Mouse (Mus musculus) heart, postnatal 0 days (tissue): ENCODE data around the gene Agbl1. TPM values are rescaled to one million over a fixed set of nuclear protein-coding genes. Genes with fewer than 3 reads are reported as not detected.

Source experiments
- ATAC-seq: fragments of 200-750 bp; cut with Nextera tagmentation; 2 replicates; pipeline ENCODE4 v1.8.0; 2017; ENCODE audit warnings: low read depth, moderate number of reproducible peaks, moderate library complexity; ENCODE audit not compliant: insufficient read depth
- DNase-seq: peaks from one replicate; pipeline ENCODE4 v3.0.0-alpha.2; 2016; ENCODE audit warnings: low spot score
- H3K27ac ChIP-seq: fragments of 300-500 bp; sonication (generic); 2 replicates; pipeline ENCODE4 v1.5.1; 2014; ENCODE audit warnings: low read depth, mild to moderate bottlenecking
- H3K27me3 ChIP-seq: fragments of 300-500 bp; sonication (generic); 2 replicates; pipeline ENCODE4 v1.6.1; 2014; ENCODE audit warnings: low read length, mixed read lengths; ENCODE audit not compliant: control insufficient read depth, insufficient read depth
- H3K36me3 ChIP-seq: fragments of 300-500 bp; sonication (generic); replicated peaks from 2 replicates; pipeline ENCODE4 v1.6.1; 2014; ENCODE audit warnings: low read length, mixed read lengths; ENCODE audit not compliant: control insufficient read depth, insufficient read depth
- H3K4me1 ChIP-seq: fragments of 300-500 bp; sonication (generic); 2 replicates; pipeline ENCODE4 v1.6.1; 2014; ENCODE audit warnings: antibody characterized with exemption; ENCODE audit not compliant: control insufficient read depth, insufficient read depth
- H3K4me2 ChIP-seq: fragments of 300-500 bp; sonication (generic); 2 replicates; pipeline ENCODE4 v1.6.1; 2014; ENCODE audit warnings: low read depth, mild to moderate bottlenecking, low read length, moderate library complexity
- H3K4me3 ChIP-seq: fragments of 300-500 bp; sonication (generic); 2 replicates; pipeline ENCODE4 v1.5.1; 2014; ENCODE audit warnings: low read depth, low read length
- H3K9ac ChIP-seq: fragments of 300-500 bp; sonication (generic); replicated peaks from 2 replicates; pipeline ENCODE4 v1.6.1; 2014; ENCODE audit warnings: low read depth, low read length, mixed read lengths
- H3K9me3 ChIP-seq: fragments of 300-500 bp; sonication (generic); replicated peaks from 2 replicates; pipeline ENCODE4 v1.6.1; 2016; ENCODE audit warnings: low read length; ENCODE audit not compliant: control insufficient read depth
- CTCF ChIP-seq: IDR thresholded peaks from 2 replicates; pipeline ENCODE4 v1.5.1; 2016; ENCODE audit warnings: antibody characterized with exemption, control low read depth, low read depth
- EP300 ChIP-seq: IDR thresholded peaks from 2 replicates; pipeline ENCODE4 v1.6.1; 2016; ENCODE audit warnings: antibody characterized with exemption, low read depth
- WGBS: fragments of 180-500 bp; shearing (Covaris S2); extraction: QIAGEN DNeasy Blood & Tissue Kit; methylation state at CpG from one replicate; pipeline ENCODE4 v1.1.7; 2014; 5-methylcytosine and 5-hydroxymethylcytosine counted together
- polyA plus RNA-seq: library from polyadenylated mRNA; unstranded; fragments of >200 nt; fragmentation: Nextera tagmentation; extraction: Ambion mirVana; gene quantifications from 2 replicates; pipeline ENCODE4 v1.2.1, GENCODE M21; 2015
- total RNA-seq: library from RNA; depleted of rRNA; stranded (reverse); fragments of >200 nt; gene quantifications from 2 replicates; pipeline ENCODE4 v1.2.3, GENCODE M21; 2014; ENCODE audit warnings: low replicate concordance

Gene Agbl1
- total and polyA plus RNA-seq, 2 experiments from 2014 or later: not detected

DNA sequence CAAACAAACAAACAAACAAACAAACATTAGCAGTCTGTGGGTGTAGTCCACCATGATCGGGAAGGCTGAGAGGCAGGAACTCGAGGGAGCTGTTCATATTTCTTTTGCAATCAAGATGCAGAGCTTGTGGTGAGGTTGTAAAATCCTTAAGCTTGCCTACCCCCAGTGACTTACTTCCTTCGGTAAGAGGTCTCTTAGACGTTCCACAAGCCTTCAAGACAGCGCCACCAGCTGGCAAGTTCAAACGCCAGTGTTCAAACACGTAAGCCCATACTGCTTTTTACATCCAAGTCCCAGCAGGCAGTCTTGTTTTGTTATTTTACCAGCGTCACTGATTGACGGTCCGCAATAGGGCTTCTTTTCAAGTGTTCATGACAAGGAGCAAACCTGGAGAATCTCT is 123.8 kb downstream of the Agbl1 start:
- Histone ChIP-seq H3K4me3 (no peak overlapping the region), H3K9ac (no peak overlapping the region), H3K27me3 (no peaks in the 10 kb centered on the region), H3K9me3 (no peaks in the 10 kb centered on the region), H3K4me1 (no peaks in the 10 kb centered on the region), H3K4me2 (no peak overlapping the region), H3K27ac (no peak overlapping the region), H3K36me3 (no peaks in the 10 kb centered on the region)
- 47% methylated on average over 10 of the region's 10 CpGs for WGBS
- TF ChIP-seq EP300: no peak
- ATAC-seq: no peak
- DNase-seq: no peak

GRCm38 (mm10) chr7:76354510-76354909 is 124.8 kb downstream of the Agbl1 start:
- DNase-seq: peak; percentile 31

GRCm38 (mm10) chr7:76371269-76371668 is 141.6 kb downstream of the Agbl1 start:
- 64% methylated on average over 4 of the region's 4 CpGs for WGBS
- DNase-seq (no peak), ATAC-seq (no peak)
- H3K27me3 ChIP-seq: no peaks in the 10 kb centered on the region
- no peak overlapping the region for H3K27ac ChIP-seq
- no peak overlapping the region for H3K9ac ChIP-seq
- TF ChIP-seq EP300 (no peak), CTCF (no peak)
- H3K9me3 ChIP-seq: no peaks in the 10 kb centered on the region
- H3K36me3 ChIP-seq: no peaks in the 10 kb centered on the region
- H3K4me3 ChIP-seq: no peak overlapping the region
- no peak overlapping the region for H3K4me2 ChIP-seq
- H3K4me1 ChIP-seq: peaks cover 4% of the 10 kb centered on the region; the same call in 1 of the 2 replicates

More at GRCm38 (mm10) chr7:76354510-76354909, 124.8 kb downstream of the Agbl1 start:
- Histone ChIP-seq H3K27me3 (no peaks in the 10 kb centered on the region), H3K4me3 (no peak overlapping the region), H3K27ac (no peak overlapping the region), H3K9ac (no peak overlapping the region), H3K36me3 (no peaks in the 10 kb centered on the region), H3K9me3 (no peaks in the 10 kb centered on the region), H3K4me2 (no peak overlapping the region), H3K4me1 (no peaks in the 10 kb centered on the region)
- WGBS: 13% methylated on average over 3 of the region's 3 CpGs
- TF ChIP-seq EP300: no peak
- TF ChIP-seq CTCF: peak; percentile 69
- ATAC-seq: no peak

- Histone ChIP-seq H3K4me3 (no peak overlapping the region), H3K9ac (no peak overlapping the region), H3K27ac (no peak overlapping the region), H3K4me1 (no peaks in the 10 kb centered on the region), H3K36me3 (no peaks in the 10 kb centered on the region), H3K9me3 (no peaks in the 10 kb centered on the region), H3K27me3 (no peaks in the 10 kb centered on the region), H3K4me2 (no peak overlapping the region)
- no peak for ATAC-seq
- TF ChIP-seq EP300 (no peak), CTCF (no peak)
- 86% methylated on average over 3 of the region's 3 CpGs for WGBS
- DNase-seq: no peak
Observed at GRCm38 (mm10) chr7:76379493-76379892, 149.8 kb downstream of the Agbl1 start.

- Histone ChIP-seq H3K36me3 (no peaks in the 10 kb centered on the region), H3K27ac (no peak overlapping the region), H3K4me1 (no peaks in the 10 kb centered on the region), H3K9ac (no peak overlapping the region), H3K4me3 (no peak overlapping the region), H3K4me2 (no peak overlapping the region), H3K27me3 (no peaks in the 10 kb centered on the region), H3K9me3 (no peaks in the 10 kb centered on the region)
- no peak for ATAC-seq
- no peak for DNase-seq
- WGBS: 79% methylated on average over 2 of the region's 2 CpGs
- TF ChIP-seq CTCF (no peak), EP300 (no peak)
Observed at GRCm38 (mm10) chr7:76381986-76382385, 152.3 kb downstream of the Agbl1 start.

DNA sequence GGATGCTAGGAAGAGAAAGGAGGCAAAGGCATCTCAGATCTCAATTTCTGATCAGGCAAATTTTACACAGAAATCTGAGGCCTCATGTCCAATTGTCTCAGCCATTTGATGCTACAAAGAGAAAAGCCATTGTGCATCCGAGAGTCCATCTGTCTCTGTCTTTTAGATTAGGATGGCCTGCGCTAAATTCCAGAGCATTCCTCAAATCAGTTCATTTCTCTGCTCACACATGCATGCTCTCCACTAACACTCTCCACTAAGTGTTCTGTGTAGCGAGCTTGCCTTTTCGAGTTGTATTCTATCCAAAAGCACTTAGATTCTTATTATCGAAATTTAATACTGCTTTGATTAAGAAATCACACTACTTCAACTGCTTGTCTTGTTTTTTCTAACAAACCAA is 159.6 kb downstream of the Agbl1 start:
- Histone ChIP-seq H3K27me3 (no peaks in the 10 kb centered on the region), H3K4me1 (peaks cover 5% of the 10 kb centered on the region; the same call in 1 of the 2 replicates), H3K9me3 (no peaks in the 10 kb centered on the region), H3K36me3 (no peaks in the 10 kb centered on the region), H3K9ac (no peak overlapping the region), H3K4me2 (no peak overlapping the region), H3K27ac (no peak overlapping the region), H3K4me3 (no peak overlapping the region)
- no peak for ATAC-seq
- TF ChIP-seq CTCF: no peak
- TF ChIP-seq EP300: no peak
- DNase-seq: no peak
- 67% methylated on average over 5 of the region's 5 CpGs for WGBS
